Mouse (Mus musculus) midbrain, embryonic 16.5 days (tissue): ENCODE results near the gene Twnk. TPM values are rescaled to one million over a fixed set of nuclear protein-coding genes. Genes with fewer than 3 reads are reported as not detected.
A peak's percentile ranks its signal among the peaks of the same experiment; 100 is the strongest.

Experiments used
- ATAC-seq: fragments of 200-750 bp; cut with Nextera tagmentation; 2 replicates; pipeline ENCODE4 v1.8.0; 2017; ENCODE audit warnings: moderate TSS enrichment
- H3K27ac ChIP-seq: fragments of 300-500 bp; sonication (generic); 2 replicates; pipeline ENCODE4 v1.5.1; 2014; ENCODE audit warnings: mild to moderate bottlenecking, low read length, mixed read lengths
- H3K27me3 ChIP-seq: fragments of 300-500 bp; sonication (generic); 2 replicates; pipeline ENCODE4 v1.6.1; 2014; ENCODE audit warnings: low read depth, low read length, mixed read lengths; ENCODE audit not compliant: control insufficient read depth, insufficient read depth
- H3K36me3 ChIP-seq: fragments of 300-500 bp; sonication (generic); 2 replicates; pipeline ENCODE4 v1.6.1; 2014; ENCODE audit warnings: mild to moderate bottlenecking, low read length, moderate library complexity, mixed read lengths; ENCODE audit not compliant: control insufficient read depth, insufficient read depth
- H3K4me1 ChIP-seq: fragments of 300-500 bp; sonication (generic); 2 replicates; pipeline ENCODE4 v1.6.1; 2014; ENCODE audit warnings: mild to moderate bottlenecking, low read length, mixed read lengths; ENCODE audit not compliant: control insufficient read depth, insufficient read depth
- H3K4me2 ChIP-seq: fragments of 300-500 bp; sonication (generic); 2 replicates; pipeline ENCODE4 v1.6.1; 2014; ENCODE audit warnings: mild to moderate bottlenecking, low read length, mixed read lengths
- H3K4me3 ChIP-seq: fragments of 300-500 bp; sonication (generic); 2 replicates; pipeline ENCODE4 v1.5.1; 2014; ENCODE audit warnings: low read depth, mild to moderate bottlenecking, low read length, moderate library complexity, mixed read lengths
- H3K9ac ChIP-seq: fragments of 300-500 bp; sonication (generic); 2 replicates; pipeline ENCODE4 v1.6.1; 2014; ENCODE audit warnings: low read depth, low read length, mixed read lengths
- H3K9me3 ChIP-seq: fragments of 300-500 bp; sonication (generic); replicated peaks from 2 replicates; pipeline ENCODE4 v1.6.1; 2014; ENCODE audit warnings: mild to moderate bottlenecking, low read length, mixed read lengths; ENCODE audit not compliant: control insufficient read depth, poor library complexity, severe bottlenecking
- WGBS: fragments of 180-500 bp; shearing (Covaris S2); extraction: QIAGEN DNeasy Blood & Tissue Kit; methylation state at CpG from one replicate; pipeline ENCODE4 v1.1.7; 2014; 5-methylcytosine and 5-hydroxymethylcytosine counted together
- polyA plus RNA-seq: library from polyadenylated mRNA; unstranded; fragments of >200 nt; fragmentation: Nextera tagmentation; extraction: Ambion mirVana; gene quantifications from 2 replicates; pipeline ENCODE4 v1.2.1, GENCODE M21; 2015

Twnk gene
- polyA plus RNA-seq, 1 experiment from 2014 or later, result 13.6 TPM

GRCm38 (mm10) chr19:45007425-45008191 is 2.1 kb downstream of the Twnk start:
- no peaks in the 10 kb centered on the region for H3K9me3 ChIP-seq
- no peak for ATAC-seq
- 94% methylated on average over 20 of the region's 20 CpGs for WGBS

DNA sequence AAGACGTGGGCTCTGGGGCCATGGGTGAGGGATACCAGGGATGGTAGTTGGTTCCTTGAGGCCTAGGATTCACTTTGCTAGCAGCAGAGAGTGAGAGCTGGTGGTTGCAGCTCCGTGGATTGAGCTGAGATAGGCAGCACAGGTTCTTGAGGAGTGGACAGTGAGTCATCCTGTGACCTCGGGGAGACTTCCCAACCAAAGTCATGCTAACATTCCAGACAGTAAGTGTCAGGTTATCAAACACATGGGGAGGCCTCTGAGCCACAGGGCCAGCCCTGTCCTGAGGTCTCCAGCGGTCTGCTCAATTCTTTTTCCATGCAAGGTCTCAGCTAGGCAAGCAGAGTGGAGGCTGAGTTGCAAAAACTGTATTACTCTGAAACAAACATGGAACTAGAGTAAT is 5.2 kb downstream of the Twnk start:
- no peaks in the 10 kb centered on the region for H3K9me3 ChIP-seq
- ATAC-seq, result no peak
- 93% methylated on average over 4 of the region's 4 CpGs for WGBS

More at GRCm38 (mm10) chr19:45007425-45008191, 2.1 kb downstream of the Twnk start:
- H3K36me3 ChIP-seq, result peaks cover 14% of the 10 kb centered on the region
- peak overlapping the region; percentile 91; the same call in 1 of the 2 replicates for H3K9ac ChIP-seq
- H3K4me3 ChIP-seq, result peak overlapping the region; percentile 94
- H3K4me2 ChIP-seq, result peak overlapping the region; percentile 87
- peaks cover 15% of the 10 kb centered on the region for H3K4me1 ChIP-seq
- peak overlapping the region; percentile 87; the same call in 1 of the 2 replicates for H3K27ac ChIP-seq
- no peaks in the 10 kb centered on the region for H3K27me3 ChIP-seq

DNA sequence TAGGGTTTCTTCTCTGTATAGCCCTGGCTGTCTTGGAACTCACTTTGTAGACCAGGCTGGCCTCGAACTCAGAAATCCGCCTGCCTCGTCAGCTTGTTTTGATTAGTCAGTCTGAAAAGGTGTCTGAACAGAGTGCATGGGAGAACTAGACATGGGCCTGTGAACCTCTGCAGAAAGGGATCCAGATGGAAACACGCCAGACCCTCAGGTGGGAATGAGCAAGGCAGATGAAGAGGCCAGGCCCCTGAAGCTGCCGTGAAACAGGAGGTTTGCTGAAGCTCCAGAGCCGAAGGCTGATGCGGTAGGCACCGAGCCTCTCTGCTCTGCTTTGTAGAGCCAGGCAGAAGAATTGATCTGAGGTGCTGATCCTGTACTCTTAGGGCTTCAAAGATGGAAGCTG is 6.8 kb downstream of the Twnk start:
- 73% methylated on average over 8 of the region's 8 CpGs for WGBS
- no peaks in the 10 kb centered on the region for H3K9me3 ChIP-seq
- ATAC-seq, result no peak
- H3K4me1 ChIP-seq, result peaks cover 28% of the 10 kb centered on the region
- H3K4me2 ChIP-seq, result no peak overlapping the region
- H3K9ac ChIP-seq, result 0 out of 2 replicates have a peak overlapping the region, but pooled peaks have one; percentile 38
- peaks cover 8% of the 10 kb centered on the region for H3K36me3 ChIP-seq
- no peak overlapping the region for H3K4me3 ChIP-seq
- H3K27ac ChIP-seq, result peak overlapping the region; percentile 73
- no peaks in the 10 kb centered on the region for H3K27me3 ChIP-seq

More for the DNA sequence above, 5.2 kb downstream of the Twnk start:
- H3K4me2 ChIP-seq, result no peak overlapping the region
- H3K27ac ChIP-seq, result no peak overlapping the region
- peaks cover 18% of the 10 kb centered on the region for H3K4me1 ChIP-seq
- H3K27me3 ChIP-seq, result no peaks in the 10 kb centered on the region
- peaks cover 8% of the 10 kb centered on the region for H3K36me3 ChIP-seq
- H3K4me3 ChIP-seq, result no peak overlapping the region
- no peak overlapping the region for H3K9ac ChIP-seq

- H3K27me3 ChIP-seq, result no peaks in the 10 kb centered on the region
- peaks cover 8% of the 10 kb centered on the region for H3K36me3 ChIP-seq
- no peak overlapping the region for H3K4me2 ChIP-seq
- WGBS, result 33% methylated on average over 6 of the region's 6 CpGs
- 0 out of 2 replicates have a peak overlapping the region, but pooled peaks have one; percentile 38 for H3K9ac ChIP-seq
- peaks cover 24% of the 10 kb centered on the region for H3K4me1 ChIP-seq
- ATAC-seq, result no peak
- peak overlapping the region; percentile 73 for H3K27ac ChIP-seq
- no peak overlapping the region for H3K4me3 ChIP-seq
- H3K9me3 ChIP-seq, result no peaks in the 10 kb centered on the region
Measured at GRCm38 (mm10) chr19:45012636-45013035, 7.2 kb downstream of the Twnk start.

- WGBS, result 70% methylated on average over 6 of the region's 6 CpGs
- Histone ChIP-seq H3K27ac (no peak overlapping the region), H3K4me2 (no peak overlapping the region), H3K9ac (no peak overlapping the region), H3K9me3 (no peaks in the 10 kb centered on the region), H3K4me1 (peaks cover 27% of the 10 kb centered on the region), H3K36me3 (peaks cover 8% of the 10 kb centered on the region), H3K27me3 (no peaks in the 10 kb centered on the region), H3K4me3 (no peak overlapping the region)
- ATAC-seq, result no peak
Measured at GRCm38 (mm10) chr19:45013581-45014225, 8.2 kb downstream of the Twnk start.

- no peak for ATAC-seq
- H3K36me3 ChIP-seq, result peaks cover 8% of the 10 kb centered on the region
- H3K4me3 ChIP-seq, result peak within 1 kb of the TSS; percentile 36
- WGBS, result 16% methylated on average over 10 of the region's 10 CpGs
- no peak within 1 kb of the TSS for H3K27ac ChIP-seq
- H3K9me3 ChIP-seq, result no peaks in the 10 kb centered on the region
- H3K9ac ChIP-seq, result peak within 1 kb of the TSS; percentile 58
- H3K4me1 ChIP-seq, result peaks cover 31% of the 10 kb centered on the region
- peak within 1 kb of the TSS; percentile 68 for H3K4me2 ChIP-seq
- no peaks in the 10 kb centered on the region for H3K27me3 ChIP-seq
Measured at GRCm38 (mm10) chr19:45014335-45014971, 9.0 kb downstream of the Twnk start, which contains the start of gene Lzts2. Gene Lzts2, plus strand, starts transcription at chr19:45014414.

DNA sequence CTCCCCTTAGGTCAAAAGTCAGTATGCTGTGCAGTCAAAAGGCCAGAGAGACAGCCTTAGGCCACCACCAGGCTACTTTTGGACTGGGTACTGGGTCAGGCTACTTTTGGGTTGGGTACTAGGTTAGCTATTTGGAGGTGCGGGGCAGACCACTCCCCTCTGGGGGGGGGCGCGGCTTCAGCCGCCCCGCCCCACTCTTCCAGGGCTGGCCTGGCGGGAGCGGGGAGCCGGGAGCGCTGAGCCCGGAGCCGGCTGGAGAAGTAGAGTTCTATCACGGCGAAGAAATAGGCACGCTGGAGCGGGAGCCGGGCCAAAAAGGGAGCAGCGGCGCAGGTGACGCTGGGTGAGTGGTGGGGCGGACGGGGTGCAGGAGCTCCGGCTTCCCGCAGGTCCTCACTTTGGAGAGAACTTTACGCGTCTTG is 9.5 kb downstream of the Twnk start:
- Histone ChIP-seq H3K36me3 (peaks cover 8% of the 10 kb centered on the region), H3K27ac (no peak overlapping the region), H3K4me1 (peaks cover 31% of the 10 kb centered on the region), H3K4me2 (peak overlapping the region; percentile 68), H3K9me3 (no peaks in the 10 kb centered on the region), H3K4me3 (peak overlapping the region; percentile 36), H3K9ac (peak overlapping the region; percentile 58), H3K27me3 (no peaks in the 10 kb centered on the region)
- under 1% methylated on average over 22 of the region's 25 CpGs for WGBS
- ATAC-seq, result no peak

- peak; percentile 13; the same call in 1 of the 2 replicates for ATAC-seq
- H3K9ac ChIP-seq, result peak overlapping the region; percentile 58
- peak overlapping the region; percentile 36 for H3K4me3 ChIP-seq
- no peaks in the 10 kb centered on the region for H3K27me3 ChIP-seq
- WGBS, result 1% methylated on average over 33 of the region's 34 CpGs
- no peaks in the 10 kb centered on the region for H3K9me3 ChIP-seq
- peaks cover 5% of the 10 kb centered on the region for H3K36me3 ChIP-seq
- peak overlapping the region; percentile 90 for H3K27ac ChIP-seq
- peak overlapping the region; percentile 68 for H3K4me2 ChIP-seq
- peaks cover 31% of the 10 kb centered on the region for H3K4me1 ChIP-seq
Measured at GRCm38 (mm10) chr19:45015518-45016281, 10.2 kb downstream of the Twnk start.
